Mouse (Mus musculus): ENCODE measurements around the gene Maea.

GRCm38 (mm10) chr5:33378302-33378854 is 43.1 kb downstream of the Maea start, which contains the start of gene Uvssa:
- TF ChIP-seq POLR2A (IDR thresholded peaks at IDR 0.05; ENCODE audit: borderline replicate concordance, extremely low read depth, insufficient read depth, insufficient read length, poor library complexity, severe bottlenecking): peak; percentile 65; the same call in 1 of the 2 replicates
- TF ChIP-seq CTCF (IDR thresholded peaks at IDR 0.05; ENCODE audit: borderline replicate concordance, extremely low read depth, insufficient read depth, insufficient read length): peak; percentile 26; the same call in 1 of the 2 replicates

All from brain, embryonic 14.5 days (tissue).